13 mouse cellular contexts compared by ENCODE assay signal in genomic region chr9:104338489-104339427, GRCm38 (mm10). TPM values are rescaled to one million over a fixed set of nuclear protein-coding genes. Genes with fewer than 3 reads are reported as not detected.
A peak's percentile ranks its signal among the peaks of the same experiment; 100 is the strongest.
DNase-seq lines count a peak whose midpoint lies in the region; ATAC-seq lines count a peak whose summit lies in the region.
"Had no signal": no experiment of that assay in that cellular context is flagged by ENCODE, and none has a peak within 500 bp of the region (broad histone marks: within the 10 kb centered on the region; RNA-seq: fewer than 3 reads in every experiment).

No protein-coding gene starts in this region.

- H3K27ac ChIP-seq in embryonic facial prominence, embryonic 15.5 days (replicated peaks), result peak overlapping the region; percentile 80; the same call in 1 of the 2 replicates
- no peak overlapping the region for H3K27ac ChIP-seq in embryonic facial prominence, embryonic 10.5 days (replicated peaks)
- peak overlapping the region; percentile 50 for H3K27ac ChIP-seq in stomach, embryonic 16.5 days (ENCODE audit: low read length)
- H3K27ac ChIP-seq: heart, embryonic 10.5 days; hindbrain, embryonic 13.5 days; liver, embryonic 13.5 days; midbrain, embryonic 13.5 days had no signal

- H3K4me2 ChIP-seq in embryonic facial prominence, embryonic 15.5 days (replicated peaks), result no peak overlapping the region
- H3K4me2 ChIP-seq in stomach, embryonic 16.5 days (ENCODE audit: low read depth, low read length), result 0 out of 2 replicates have a peak overlapping the region, but pooled peaks have one; percentile 56

- H3K4me1 ChIP-seq in embryonic facial prominence, embryonic 15.5 days, result peaks cover 12% of the 10 kb centered on the region
- peaks cover 11% of the 10 kb centered on the region for H3K4me1 ChIP-seq in embryonic facial prominence, embryonic 10.5 days
- no peaks in the 10 kb centered on the region for H3K4me1 ChIP-seq in stomach, embryonic 16.5 days (ENCODE audit: control insufficient read depth, insufficient read depth, low read length)

- no peak for ATAC-seq in embryonic facial prominence, embryonic 15.5 days (ENCODE audit: insufficient number of reproducible peaks, low FRiP score, low TSS enrichment, low read depth)
- ATAC-seq in inflammation-experienced regulatory T-cells, adult 6 months, result peak; percentile 37
- no peak for ATAC-seq in stomach, embryonic 16.5 days (ENCODE audit: insufficient read depth, low FRiP score)
- ATAC-seq: midbrain, embryonic 13.5 days had no signal

- intact Hi-C loops in heart, postnatal 25 days (cut with DNase I), result no loop called here

- H3K36me3 ChIP-seq in embryonic facial prominence, embryonic 15.5 days, result no peaks in the 10 kb centered on the region
- H3K36me3 ChIP-seq in embryonic facial prominence, embryonic 10.5 days (replicated peaks), result no peaks in the 10 kb centered on the region
- no peaks in the 10 kb centered on the region for H3K36me3 ChIP-seq in stomach, embryonic 16.5 days (ENCODE audit: control insufficient read depth, insufficient read depth, low read length)
- H3K36me3 ChIP-seq: heart, embryonic 10.5 days; hindbrain, embryonic 13.5 days; liver, embryonic 13.5 days; midbrain, embryonic 13.5 days had no signal

- H3K4me3 ChIP-seq in embryonic facial prominence, embryonic 15.5 days (replicated peaks), result no peak overlapping the region
- no peak overlapping the region for H3K4me3 ChIP-seq in embryonic facial prominence, embryonic 10.5 days
- H3K4me3 ChIP-seq in stomach, embryonic 16.5 days (replicated peaks; ENCODE audit: low read length), result no peak overlapping the region
- H3K4me3 ChIP-seq: erythroblast, embryonic 14.5 days; liver, embryonic 13.5 days had no signal

- no peak overlapping the region for H3K9ac ChIP-seq in embryonic facial prominence, embryonic 15.5 days
- H3K9ac ChIP-seq in stomach, embryonic 16.5 days (ENCODE audit: low read length), result no peak overlapping the region
- H3K9ac ChIP-seq: liver, embryonic 13.5 days had no signal

- DNase-seq in embryonic facial prominence, embryonic 10.5 days (ENCODE audit: low spot score), result no peak
- peak; percentile 42 for DNase-seq in B cell, adult 2 months
- DNase-seq in kidney, adult 11 months, result no peak
- DNase-seq in cerebellum, adult 18-20 months, result no peak
- no peak for DNase-seq in heart, postnatal 25 days (ENCODE audit: low spot score)
- DNase-seq: liver, embryonic 13.5 days had no signal

- no peaks in the 10 kb centered on the region for H3K9me3 ChIP-seq in embryonic facial prominence, embryonic 15.5 days (replicated peaks)
- H3K9me3 ChIP-seq in embryonic facial prominence, embryonic 10.5 days, result no peaks in the 10 kb centered on the region
- H3K9me3 ChIP-seq in stomach, embryonic 16.5 days (replicated peaks; ENCODE audit: control insufficient read depth, low read length), result no peaks in the 10 kb centered on the region
- H3K9me3 ChIP-seq: heart, embryonic 10.5 days; hindbrain, embryonic 13.5 days; liver, embryonic 13.5 days; midbrain, embryonic 13.5 days had no signal

- WGBS in embryonic facial prominence, embryonic 15.5 days, result 75% methylated on average over 18 of the region's 18 CpGs
- 85% methylated on average over 18 of the region's 18 CpGs for WGBS in embryonic facial prominence, embryonic 10.5 days
- WGBS in stomach, embryonic 16.5 days, result 75% methylated on average over 18 of the region's 18 CpGs

- no peaks in the 10 kb centered on the region for H3K27me3 ChIP-seq in embryonic facial prominence, embryonic 15.5 days
- H3K27me3 ChIP-seq in embryonic facial prominence, embryonic 10.5 days (replicated peaks; ENCODE audit: low read depth, poor library complexity, severe bottlenecking), result no peaks in the 10 kb centered on the region
- H3K27me3 ChIP-seq in stomach, embryonic 16.5 days (ENCODE audit: control insufficient read depth, insufficient read depth, low read length), result no peaks in the 10 kb centered on the region
- H3K27me3 ChIP-seq: liver, embryonic 13.5 days; midbrain, embryonic 13.5 days had no signal

RNA-seq across cellular contexts. Expression of gene Acpp, which starts 1.2 kb away (rescaled TPM):
- polyA plus RNA-seq in embryonic facial prominence, embryonic 15.5 days (2015; fragmentation: Nextera tagmentation; extraction: Ambion mirVana), result 4.1 and 4.3 TPM in 2 replicates
- polyA plus RNA-seq in embryonic facial prominence, embryonic 10.5 days (2016; fragmentation: Nextera tagmentation; extraction: Ambion mirVana), result 0.53 and 0.97 TPM in 2 replicates
- 1 to 10 TPM; 2.3 to 6.1 (median 2.3) TPM for polyA plus RNA-seq in inflammation-experienced regulatory T-cells, adult 6 months (2017; shearing (Covaris generic))
- polyA plus RNA-seq in stomach, embryonic 16.5 days (2015; fragmentation: Nextera tagmentation; extraction: Ambion mirVana), result 1.5 TPM in 2 replicates
- total RNA-seq in heart, postnatal 25 days (2021), result not detected
- polyA plus RNA-seq: erythroblast, embryonic 14.5 days had no signal

Comparison
In these comparisons a context has a peak if more than half of its experiments do, and no peak if none do; other contexts are left out.
1. DNase-seq: peak in B cell, adult 2 months (2 of 2); none in embryonic facial prominence, embryonic 10.5 days (single experiment), kidney, adult 11 months (single experiment), cerebellum, adult 18-20 months (0 of 2) and heart, postnatal 25 days (single experiment).